Mouse (Mus musculus): ENCODE results near the gene Hist1h4d. TPM values are rescaled to one million over a fixed set of nuclear protein-coding genes. Genes with fewer than 3 reads are reported as not detected.
"Not testable (repeated sequence)": the region's sequence is repeated elsewhere in the genome, so short reads cannot be mapped to it uniquely, and the experiment has no call there.

Gene Hist1h4d
- polyA plus RNA-seq, 1 experiment from 2014 or later, result 51.7 TPM

DNA sequence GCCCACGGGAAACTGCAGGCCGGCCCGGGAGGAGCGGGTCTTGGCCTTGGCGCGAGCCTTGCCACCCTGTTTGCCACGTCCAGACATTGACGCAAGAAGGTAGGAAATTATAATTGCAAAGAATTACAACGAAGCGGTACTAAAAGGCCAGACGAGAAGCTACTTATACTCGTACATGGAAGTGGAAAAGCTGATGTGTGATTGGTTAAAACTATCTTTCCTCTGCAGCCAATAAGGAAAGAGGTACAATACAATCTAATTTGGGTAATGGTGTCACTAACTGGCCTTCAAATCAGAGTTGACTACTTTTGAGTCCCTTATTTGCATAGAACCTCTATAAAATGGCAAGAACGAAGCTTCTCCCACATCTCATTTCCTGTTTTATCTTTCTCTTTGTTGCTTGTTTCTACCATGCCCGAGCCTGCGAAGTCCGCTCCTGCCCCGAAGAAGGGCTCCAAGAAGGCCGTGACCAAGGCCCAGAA, 10.3 kb upstream of the Hist1h4d start, which contains the start of the genes Hist1h2ae and Hist1h2bg:
Gene Hist1h2ae (minus strand): TSS at position 199 of the 482 bp plus-strand sequence.
Gene Hist1h2bg (plus strand): TSS at position 375 of the 482 bp plus-strand sequence.
- Histone ChIP-seq H3K27ac (ENCODE audit: low read depth, low read length) (peak within 1 kb of the TSS; percentile 96), H3K4me1 (ENCODE audit: control insufficient read depth, insufficient read depth, low read length) (peaks cover 5% of the 10 kb centered on the region; the same call in 1 of the 2 replicates), H3K4me2 (peak within 1 kb of the TSS; percentile 75), H3K9ac (ENCODE audit: low read depth, low read length) (peak within 1 kb of the TSS; percentile 78), H3K36me3 (ENCODE audit: control insufficient read depth, insufficient read depth, low read length) (no peaks in the 10 kb centered on the region), H3K27me3 (ENCODE audit: control insufficient read depth, insufficient read depth, low read length) (no peaks in the 10 kb centered on the region), H3K4me3 (ENCODE audit: low read depth, low read length) (peak within 1 kb of the TSS; percentile 51), H3K9me3 (replicated peaks; ENCODE audit: control insufficient read depth, low read length) (no peaks in the 10 kb centered on the region)
- 0% methylated on average over 18 of the region's 18 CpGs for WGBS (ENCODE audit: insufficient replicate concordance)
- peak; percentile 85 for ATAC-seq (replicated peaks; ENCODE audit: insufficient number of reproducible peaks, low FRiP score, low TSS enrichment)

DNA sequence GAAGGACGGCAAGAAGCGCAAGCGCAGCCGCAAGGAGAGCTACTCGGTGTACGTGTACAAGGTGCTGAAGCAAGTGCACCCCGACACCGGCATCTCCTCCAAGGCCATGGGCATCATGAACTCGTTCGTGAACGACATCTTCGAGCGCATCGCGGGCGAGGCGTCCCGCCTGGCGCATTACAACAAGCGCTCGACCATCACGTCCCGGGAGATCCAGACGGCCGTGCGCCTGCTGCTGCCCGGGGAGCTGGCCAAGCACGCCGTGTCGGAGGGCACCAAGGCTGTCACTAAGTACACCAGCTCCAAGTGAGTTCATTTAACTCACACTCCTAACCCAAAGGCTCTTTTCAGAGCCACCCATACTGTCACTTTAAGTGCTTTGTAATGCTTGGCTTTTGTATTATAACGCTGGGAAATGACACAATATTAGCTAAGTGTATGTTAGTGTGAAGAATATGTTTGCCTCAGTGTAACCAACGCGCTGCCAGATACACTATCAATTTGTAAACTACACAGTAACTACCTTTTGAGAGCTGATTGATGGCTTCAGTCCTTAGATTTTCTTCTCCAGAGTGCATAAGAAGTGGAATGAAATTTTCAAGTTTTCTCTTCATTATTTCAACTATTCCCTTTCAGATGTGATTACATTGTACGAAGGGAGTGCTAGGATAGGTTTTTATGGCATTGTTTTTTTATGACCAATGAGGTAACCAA, 9.7 kb upstream of the Hist1h4d start:
- H3K27ac ChIP-seq (ENCODE audit: low read depth, low read length), result peak overlapping the region; percentile 96
- peak overlapping the region; percentile 51 for H3K4me3 ChIP-seq (ENCODE audit: low read depth, low read length)
- not testable (repeated sequence) for H3K36me3 ChIP-seq (ENCODE audit: control insufficient read depth, insufficient read depth, low read length); H3K27me3 ChIP-seq (ENCODE audit: control insufficient read depth, insufficient read depth, low read length); H3K9me3 ChIP-seq (replicated peaks; ENCODE audit: control insufficient read depth, low read length); ATAC-seq (replicated peaks; ENCODE audit: insufficient number of reproducible peaks, low FRiP score, low TSS enrichment); H3K4me1 ChIP-seq (ENCODE audit: control insufficient read depth, insufficient read depth, low read length)
- H3K9ac ChIP-seq (ENCODE audit: low read depth, low read length), result peak overlapping the region; percentile 78
- WGBS (ENCODE audit: insufficient replicate concordance), result 4% methylated on average over 10 of the region's 34 CpGs
- H3K4me2 ChIP-seq, result peak overlapping the region; percentile 75

GRCm38 (mm10) chr13:23572218-23573033, 9.0 kb upstream of the Hist1h4d start:
- Histone ChIP-seq H3K27me3 (ENCODE audit: control insufficient read depth, insufficient read depth, low read length) (no peaks in the 10 kb centered on the region), H3K4me1 (ENCODE audit: control insufficient read depth, insufficient read depth, low read length) (peaks cover 10% of the 10 kb centered on the region), H3K9me3 (replicated peaks; ENCODE audit: control insufficient read depth, low read length) (no peaks in the 10 kb centered on the region), H3K36me3 (ENCODE audit: control insufficient read depth, insufficient read depth, low read length) (no peaks in the 10 kb centered on the region), H3K27ac (ENCODE audit: low read depth, low read length) (peak overlapping the region; percentile 96), H3K4me3 (ENCODE audit: low read depth, low read length) (peak overlapping the region; percentile 51), H3K9ac (ENCODE audit: low read depth, low read length) (peak overlapping the region; percentile 78; the same call in 1 of the 2 replicates), H3K4me2 (peak overlapping the region; percentile 75)
- ATAC-seq (replicated peaks; ENCODE audit: insufficient number of reproducible peaks, low FRiP score, low TSS enrichment), result no peak
- WGBS (ENCODE audit: insufficient replicate concordance), result 40% methylated on average over 2 of the region's 2 CpGs

DNA sequence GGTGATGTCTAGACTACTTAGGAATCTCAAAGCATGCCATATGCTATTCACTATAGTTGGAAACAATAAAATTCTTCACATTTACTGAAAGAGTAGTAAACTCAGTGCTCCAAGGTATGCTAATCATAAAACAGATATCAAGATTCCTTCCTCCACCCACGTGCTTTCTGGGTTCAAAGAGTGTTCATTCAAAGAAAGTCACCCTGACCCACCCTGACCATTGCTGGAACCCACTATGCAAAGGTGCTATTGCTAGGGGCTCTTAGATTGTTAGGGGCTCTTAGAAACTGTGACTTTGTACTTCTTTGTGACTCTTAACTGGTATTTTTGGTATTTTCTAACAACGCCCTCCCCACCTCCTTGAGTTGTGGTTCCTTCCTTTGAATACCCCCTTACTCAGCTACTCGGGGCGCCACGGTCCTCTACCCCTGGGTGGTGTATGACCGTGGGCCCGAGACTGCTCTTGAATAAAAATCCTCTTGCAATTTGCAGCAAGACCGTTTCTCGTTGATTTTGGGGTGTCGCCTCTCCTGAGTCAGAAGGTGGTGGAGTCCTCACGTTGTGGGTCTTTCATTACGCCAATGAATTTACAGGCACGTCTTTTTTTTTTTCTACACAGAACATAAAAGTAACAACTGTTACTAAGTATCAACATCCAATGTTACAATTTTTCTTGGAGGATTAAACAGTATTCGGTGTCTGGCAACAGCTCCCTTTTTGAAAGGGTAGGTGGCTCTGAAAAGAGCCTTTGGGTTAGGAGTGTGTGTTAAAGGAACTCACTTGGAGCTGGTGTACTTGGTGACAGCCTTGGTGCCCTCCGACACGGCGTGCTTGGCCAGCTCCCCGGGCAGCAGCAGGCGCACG, 8.1 kb upstream of the Hist1h4d start:
- H3K9ac ChIP-seq (ENCODE audit: low read depth, low read length), result peak overlapping the region; percentile 76
- 13% methylated on average over 17 of the region's 20 CpGs for WGBS (ENCODE audit: insufficient replicate concordance)
- H3K36me3 ChIP-seq (ENCODE audit: control insufficient read depth, insufficient read depth, low read length); H3K9me3 ChIP-seq (replicated peaks; ENCODE audit: control insufficient read depth, low read length); H3K27me3 ChIP-seq (ENCODE audit: control insufficient read depth, insufficient read depth, low read length); ATAC-seq (replicated peaks; ENCODE audit: insufficient number of reproducible peaks, low FRiP score, low TSS enrichment): not testable (repeated sequence)
- H3K4me1 ChIP-seq (ENCODE audit: control insufficient read depth, insufficient read depth, low read length), result peaks cover 10% of the 10 kb centered on the region
- peak overlapping the region; percentile 51 for H3K4me3 ChIP-seq (ENCODE audit: low read depth, low read length)
- peak overlapping the region; percentile 96 for H3K27ac ChIP-seq (ENCODE audit: low read depth, low read length)
- H3K4me2 ChIP-seq, result peak overlapping the region; percentile 75

- peak within 1 kb of the TSS; percentile 75 for H3K4me2 ChIP-seq
- peak within 1 kb of the TSS; percentile 96 for H3K27ac ChIP-seq (ENCODE audit: low read depth, low read length)
- WGBS (ENCODE audit: insufficient replicate concordance), result under 1% methylated on average over 30 of the region's 42 CpGs
- peak within 1 kb of the TSS; percentile 45 for H3K4me3 ChIP-seq (ENCODE audit: low read depth, low read length)
- peak; percentile 90 for ATAC-seq (replicated peaks; ENCODE audit: insufficient number of reproducible peaks, low FRiP score, low TSS enrichment)
- not testable (repeated sequence) for H3K27me3 ChIP-seq (ENCODE audit: control insufficient read depth, insufficient read depth, low read length); H3K9me3 ChIP-seq (replicated peaks; ENCODE audit: control insufficient read depth, low read length); H3K36me3 ChIP-seq (ENCODE audit: control insufficient read depth, insufficient read depth, low read length)
- H3K9ac ChIP-seq (ENCODE audit: low read depth, low read length), result peak within 1 kb of the TSS; percentile 76
- peaks cover 10% of the 10 kb centered on the region for H3K4me1 ChIP-seq (ENCODE audit: control insufficient read depth, insufficient read depth, low read length)
Observed at GRCm38 (mm10) chr13:23573898-23574524, 7.4 kb upstream of the Hist1h4d start, which contains the start of the genes Hist1h2bf and Hist1h2ad. Gene Hist1h2bf, minus strand, starts transcription at chr13:23574196. Gene Hist1h2ad, plus strand, starts transcription at chr13:23574381.

- H3K36me3 ChIP-seq (ENCODE audit: control insufficient read depth, insufficient read depth, low read length); H3K27me3 ChIP-seq (ENCODE audit: control insufficient read depth, insufficient read depth, low read length); ATAC-seq (replicated peaks; ENCODE audit: insufficient number of reproducible peaks, low FRiP score, low TSS enrichment); H3K9me3 ChIP-seq (replicated peaks; ENCODE audit: control insufficient read depth, low read length): not testable (repeated sequence)
- H3K4me2 ChIP-seq, result peak overlapping the region; percentile 75
- H3K4me3 ChIP-seq (ENCODE audit: low read depth, low read length), result peak overlapping the region; percentile 25
- peak overlapping the region; percentile 96 for H3K27ac ChIP-seq (ENCODE audit: low read depth, low read length)
- H3K9ac ChIP-seq (ENCODE audit: low read depth, low read length), result peak overlapping the region; percentile 59; the same call in 1 of the 2 replicates
- 5% methylated on average over 5 of the region's 39 CpGs for WGBS (ENCODE audit: insufficient replicate concordance)
- peaks cover 10% of the 10 kb centered on the region for H3K4me1 ChIP-seq (ENCODE audit: control insufficient read depth, insufficient read depth, low read length)
Observed at GRCm38 (mm10) chr13:23574546-23575170, 6.7 kb upstream of the Hist1h4d start.

GRCm38 (mm10) chr13:23575271-23575851, 6.0 kb upstream of the Hist1h4d start, which contains the start of gene Hist1h3d:
Gene Hist1h3d, plus strand, starts transcription at chr13:23575763.
- peak; percentile 60 for ATAC-seq (replicated peaks; ENCODE audit: insufficient number of reproducible peaks, low FRiP score, low TSS enrichment)
- H3K4me3 ChIP-seq (ENCODE audit: low read depth, low read length), result peak within 1 kb of the TSS; percentile 45
- H3K27me3 ChIP-seq (ENCODE audit: control insufficient read depth, insufficient read depth, low read length), result no peaks in the 10 kb centered on the region
- H3K9ac ChIP-seq (ENCODE audit: low read depth, low read length), result peak within 1 kb of the TSS; percentile 76
- peaks cover 8% of the 10 kb centered on the region; the same call in 1 of the 2 replicates for H3K4me1 ChIP-seq (ENCODE audit: control insufficient read depth, insufficient read depth, low read length)
- H3K4me2 ChIP-seq, result peak within 1 kb of the TSS; percentile 68
- under 1% methylated on average over 18 of the region's 18 CpGs for WGBS (ENCODE audit: insufficient replicate concordance)
- no peaks in the 10 kb centered on the region for H3K9me3 ChIP-seq (replicated peaks; ENCODE audit: control insufficient read depth, low read length)
- H3K27ac ChIP-seq (ENCODE audit: low read depth, low read length), result peak within 1 kb of the TSS; percentile 84
- H3K36me3 ChIP-seq (ENCODE audit: control insufficient read depth, insufficient read depth, low read length), result no peaks in the 10 kb centered on the region

Measured in heart, embryonic 11.5 days (tissue).